Mouse (Mus musculus): Measurements from ENCODE around the gene Slc9a5.

GRCm38 (mm10) chr8:105359208-105359607 is 10.6 kb downstream of the Slc9a5 start:
- TF ChIP-seq CTCF (IDR thresholded peaks at IDR 0.05; ENCODE audit: insufficient read depth, low read length) (no peak), POLR2A (IDR thresholded peaks at IDR 0.05; ENCODE audit: borderline replicate concordance, extremely low read depth, low read depth, low read length) (no peak)

All from lung, adult 2 months (tissue).